Mouse (Mus musculus) bone marrow macrophage, adult 2 months (primary cell): Measurements from ENCODE around the gene Sh2d3c. TPM values are rescaled to one million over a fixed set of nuclear protein-coding genes. Genes with fewer than 3 reads are reported as not detected.

ENCODE experiments used
- H3K27ac ChIP-seq: 2 replicates; pipeline ENCODE4 v1.5.1; 2012; ENCODE audit warnings: low read depth, low read length; ENCODE audit not compliant: insufficient read depth
- H3K4me1 ChIP-seq: 2 replicates; pipeline ENCODE4 v1.6.1; 2012; ENCODE audit warnings: low read length; ENCODE audit not compliant: control insufficient read depth, insufficient read depth
- H3K4me3 ChIP-seq: 2 replicates; pipeline ENCODE4 v1.5.1; 2012; ENCODE audit warnings: mild to moderate bottlenecking, low read length, moderate library complexity; ENCODE audit not compliant: insufficient read depth
- CTCF ChIP-seq: IDR thresholded peaks from 2 replicates; pipeline ENCODE4 v1.5.1; 2012; ENCODE audit warnings: low read depth, mild to moderate bottlenecking, low read length, moderate library complexity
- POLR2A ChIP-seq: IDR thresholded peaks from 2 replicates; pipeline ENCODE4 v1.6.1; 2012; ENCODE audit warnings: mild to moderate bottlenecking, low read depth, low read length, borderline replicate concordance
- polyA plus RNA-seq: library from polyadenylated mRNA; stranded (reverse); fragments of >200 nt; gene quantifications from 2 replicates; pipeline ENCODE4 v1.2.4, GENCODE M21; 2012; ENCODE audit not compliant: missing spikeins, insufficient read depth, insufficient read length

The Sh2d3c gene
- polyA plus RNA-seq, 1 experiment, result 22.0 TPM

GRCm38 (mm10) chr2:32734933-32735332 is 14.1 kb downstream of the Sh2d3c start:
- Histone ChIP-seq H3K27ac (no peak overlapping the region), H3K4me3 (no peak overlapping the region), H3K4me1 (peaks cover 57% of the 10 kb centered on the region)
- TF ChIP-seq CTCF (no peak), POLR2A (no peak)

- no peak for TF ChIP-seq POLR2A
- no peak for TF ChIP-seq CTCF
- Histone ChIP-seq H3K27ac (peak overlapping the region; percentile 65), H3K4me1 (peaks cover 48% of the 10 kb centered on the region), H3K4me3 (no peak overlapping the region)
Measured at GRCm38 (mm10) chr2:32736306-32736829, 15.5 kb downstream of the Sh2d3c start.

- TF ChIP-seq CTCF (no peak), POLR2A (no peak)
- Histone ChIP-seq H3K27ac (peak overlapping the region; percentile 65), H3K4me3 (no peak overlapping the region), H3K4me1 (peaks cover 44% of the 10 kb centered on the region)
Measured at GRCm38 (mm10) chr2:32737008-32737407, 16.2 kb downstream of the Sh2d3c start.

- Histone ChIP-seq H3K4me3 (no peak overlapping the region), H3K4me1 (peaks cover 47% of the 10 kb centered on the region), H3K27ac (no peak overlapping the region)
- TF ChIP-seq POLR2A, result no peak
- no peak for TF ChIP-seq CTCF
Measured at GRCm38 (mm10) chr2:32739311-32739710, 18.5 kb downstream of the Sh2d3c start.

- Histone ChIP-seq H3K4me1 (peaks cover 41% of the 10 kb centered on the region), H3K27ac (no peak within 1 kb of the TSS), H3K4me3 (no peak within 1 kb of the TSS)
- TF ChIP-seq POLR2A (no peak), CTCF (no peak)
Measured at GRCm38 (mm10) chr2:32740916-32741272, 20.0 kb downstream of the Sh2d3c start, which contains the start of gene 6330409D20Rik. Gene 6330409D20Rik (minus strand): TSS chr2:32741016.

GRCm38 (mm10) chr2:32741273-32742172 is 20.7 kb downstream of the Sh2d3c start:
- TF ChIP-seq CTCF (no peak), POLR2A (no peak)
- Histone ChIP-seq H3K4me1 (peaks cover 35% of the 10 kb centered on the region), H3K4me3 (no peak overlapping the region), H3K27ac (no peak overlapping the region)

- Histone ChIP-seq H3K4me1 (peaks cover 31% of the 10 kb centered on the region), H3K27ac (no peak overlapping the region), H3K4me3 (no peak overlapping the region)
- TF ChIP-seq CTCF, result no peak
- no peak for TF ChIP-seq POLR2A
Measured at GRCm38 (mm10) chr2:32742173-32742531, 21.3 kb downstream of the Sh2d3c start.

- peak overlapping the region; percentile 10; the same call in 1 of the 2 replicates for H3K27ac ChIP-seq
- H3K4me1 ChIP-seq, result peaks cover 16% of the 10 kb centered on the region
- no peak for TF ChIP-seq POLR2A
- no peak for TF ChIP-seq CTCF
- no peak overlapping the region for H3K4me3 ChIP-seq
Measured at GRCm38 (mm10) chr2:32744272-32744982, 23.6 kb downstream of the Sh2d3c start.

GRCm38 (mm10) chr2:32749082-32749481 is 28.2 kb downstream of the Sh2d3c start:
- Histone ChIP-seq H3K4me3 (no peak overlapping the region), H3K4me1 (peaks cover 21% of the 10 kb centered on the region), H3K27ac (no peak overlapping the region)
- TF ChIP-seq POLR2A (no peak), CTCF (no peak)

- TF ChIP-seq POLR2A (no peak), CTCF (no peak)
- Histone ChIP-seq H3K27ac (no peak overlapping the region), H3K4me1 (peaks cover 11% of the 10 kb centered on the region), H3K4me3 (no peak overlapping the region)
Measured at GRCm38 (mm10) chr2:32750199-32750598, 29.3 kb downstream of the Sh2d3c start.
